Mouse (Mus musculus): ENCODE measurements around the gene Lrrc32.

DNA sequence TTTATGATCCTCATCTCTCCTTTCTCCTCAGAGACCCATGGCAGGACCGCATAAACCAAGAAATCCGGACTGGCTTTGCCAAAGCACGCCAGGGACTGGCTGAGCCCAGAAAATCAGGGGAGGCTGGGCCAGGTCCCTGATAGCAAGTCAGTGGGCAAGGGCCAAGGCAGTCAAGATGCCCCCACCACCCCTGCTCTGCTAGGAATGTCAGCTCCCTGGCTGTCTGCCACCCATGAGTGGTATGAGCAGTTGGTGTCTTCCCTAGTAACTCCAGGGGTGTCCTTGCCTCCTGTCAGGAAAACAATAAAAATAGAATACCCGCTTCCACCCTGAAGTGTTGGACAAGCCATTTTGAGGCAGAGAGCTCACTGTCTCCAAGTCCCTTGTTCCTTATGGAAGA lies 11.9 kb upstream of the Lrrc32 start:
- TF ChIP-seq EP300 (IDR thresholded peaks at IDR 0.05; ENCODE audit: insufficient read depth, low read depth, low read length) (no peak), POLR2A (IDR thresholded peaks at IDR 0.05; ENCODE audit: insufficient read depth, low read length) (no peak), CTCF (IDR thresholded peaks at IDR 0.05; ENCODE audit: low read depth, low read length) (no peak)
